Comparison of ENCODE assay signal across 19 mouse cellular contexts in the genomic region with DNA sequence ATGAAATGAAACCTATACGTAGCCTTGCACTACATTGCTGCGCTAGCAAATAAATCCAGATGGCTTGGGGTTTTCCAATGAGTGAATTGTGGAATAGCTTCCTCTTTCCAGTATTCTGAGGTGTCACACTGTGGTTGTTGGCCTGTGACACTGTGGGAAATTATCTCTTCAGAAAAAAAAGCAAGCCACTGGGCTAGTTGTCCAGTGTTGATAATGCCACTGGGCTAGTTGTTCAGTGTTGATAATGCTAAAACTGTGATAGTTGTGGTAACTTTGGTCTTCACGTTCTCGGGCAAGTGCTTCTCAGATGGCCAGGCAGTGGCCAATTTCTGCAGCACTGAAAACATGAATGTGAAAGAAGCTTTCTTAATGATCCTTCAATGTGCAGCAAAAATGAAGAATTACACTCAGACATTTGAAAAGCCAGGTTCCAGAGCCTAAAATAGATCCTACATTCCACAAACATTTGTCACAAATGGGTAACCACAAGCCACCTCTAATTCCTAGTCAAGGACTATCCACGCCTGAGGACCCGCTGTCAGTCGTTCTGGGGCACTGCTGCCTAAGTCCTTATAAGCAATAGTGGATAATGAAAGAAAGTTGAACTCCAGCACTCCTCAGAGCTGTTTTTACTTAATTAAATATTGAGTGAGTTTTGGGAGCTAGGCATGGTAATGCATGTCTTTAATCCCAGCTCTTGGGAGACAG.
DNase-seq lines count a peak whose midpoint lies in the region; ATAC-seq and TF ChIP-seq lines count a peak whose summit lies in the region.
"Had no signal": no experiment of that assay in that cellular context is flagged by ENCODE, and none has a peak within 500 bp of the region (broad histone marks: within the 10 kb centered on the region; RNA-seq: fewer than 3 reads in every experiment).

No protein-coding gene starts in this region.

- no peaks in the 10 kb centered on the region for H3K9me3 ChIP-seq in heart, embryonic 11.5 days (replicated peaks; ENCODE audit: control insufficient read depth, low read length)
- no peaks in the 10 kb centered on the region for H3K9me3 ChIP-seq in MEL (replicated peaks; ENCODE audit: insufficient read depth, low read length)
- H3K9me3 ChIP-seq in liver, embryonic 15.5 days (replicated peaks), result no peaks in the 10 kb centered on the region
- no peaks in the 10 kb centered on the region for H3K9me3 ChIP-seq in forebrain, embryonic 14.5 days (replicated peaks; ENCODE audit: control insufficient read depth, low read length)
- H3K9me3 ChIP-seq: hindbrain, embryonic 10.5 days; limb, embryonic 13.5 days; midbrain, embryonic 10.5 days; neural tube, embryonic 13.5 days had no signal

- H3K27me3 ChIP-seq in heart, embryonic 11.5 days (ENCODE audit: control insufficient read depth, insufficient read depth, low read length), result no peaks in the 10 kb centered on the region
- no peaks in the 10 kb centered on the region; a peak in 1 of 4 replicates for H3K27me3 ChIP-seq in MEL (ENCODE audit: control insufficient read depth in 1 of 2, insufficient read depth in 2 of 2, low read length in 2 of 2)
- H3K27me3 ChIP-seq in liver, embryonic 15.5 days, result no peaks in the 10 kb centered on the region
- no peaks in the 10 kb centered on the region for H3K27me3 ChIP-seq in forebrain, embryonic 14.5 days (replicated peaks; ENCODE audit: control insufficient read depth, insufficient read depth, low read length)
- H3K27me3 ChIP-seq: limb, embryonic 13.5 days; neural tube, embryonic 13.5 days had no signal

- H3K79me2 ChIP-seq in MEL (ENCODE audit: control insufficient read depth, insufficient read depth, low read length, poor library complexity), result no peaks in the 10 kb centered on the region

- 0 out of 2 replicates have a peak overlapping the region, but pooled peaks have one; percentile 15 for H3K27ac ChIP-seq in heart, embryonic 11.5 days (ENCODE audit: low read depth, low read length)
- no peak overlapping the region for H3K27ac ChIP-seq in MEL (ENCODE audit: control insufficient read depth, low read depth, low read length)
- peak overlapping the region; percentile 34 for H3K27ac ChIP-seq in liver, embryonic 15.5 days (replicated peaks)
- no peak overlapping the region for H3K27ac ChIP-seq in forebrain, embryonic 14.5 days (ENCODE audit: low read depth, low read length)
- H3K27ac ChIP-seq: heart, adult 2 months; hindbrain, embryonic 10.5 days; limb, embryonic 13.5 days; midbrain, embryonic 10.5 days; neural tube, embryonic 13.5 days had no signal

- H3K4me2 ChIP-seq in heart, embryonic 11.5 days, result peak overlapping the region; percentile 37
- H3K4me2 ChIP-seq in liver, embryonic 15.5 days, result peak overlapping the region; percentile 47
- H3K4me2 ChIP-seq in forebrain, embryonic 14.5 days (ENCODE audit: low read length), result no peak overlapping the region
- H3K4me2 ChIP-seq: limb, embryonic 13.5 days; neural tube, embryonic 13.5 days had no signal

- 62% methylated on average over 7 of the region's 7 CpGs for WGBS in heart, embryonic 11.5 days (ENCODE audit: insufficient replicate concordance)
- WGBS in liver, embryonic 15.5 days (ENCODE audit: insufficient replicate concordance), result 26% methylated on average over 7 of the region's 7 CpGs
- WGBS in forebrain, embryonic 14.5 days, result 91% methylated on average over 7 of the region's 7 CpGs

- H3K9ac ChIP-seq in heart, embryonic 11.5 days (ENCODE audit: low read depth, low read length), result no peak overlapping the region
- no peak overlapping the region for H3K9ac ChIP-seq in MEL (ENCODE audit: control insufficient read depth, low read depth, low read length, poor library complexity, severe bottlenecking)
- H3K9ac ChIP-seq in liver, embryonic 15.5 days, result 0 out of 2 replicates have a peak overlapping the region, but pooled peaks have one; percentile 1
- H3K9ac ChIP-seq in forebrain, embryonic 14.5 days (ENCODE audit: low read length), result no peak overlapping the region
- H3K9ac ChIP-seq: limb, embryonic 13.5 days; neural tube, embryonic 13.5 days had no signal

- peaks cover 17% of the 10 kb centered on the region for H3K4me1 ChIP-seq in heart, embryonic 11.5 days (ENCODE audit: control insufficient read depth, insufficient read depth, low read length)
- peaks cover 0 to 22% of the 10 kb centered on the region in 2 experiments; a peak in 3 of 4 replicates for H3K4me1 ChIP-seq in MEL (ENCODE audit: control insufficient read depth in 1 of 2, insufficient read depth in 2 of 2, low read length in 2 of 2)
- H3K4me1 ChIP-seq in liver, embryonic 15.5 days (replicated peaks), result peaks cover 56% of the 10 kb centered on the region
- peaks cover 3% of the 10 kb centered on the region; the same call in 1 of the 2 replicates for H3K4me1 ChIP-seq in forebrain, embryonic 14.5 days (ENCODE audit: control insufficient read depth, insufficient read depth, low read length)
- H3K4me1 ChIP-seq: hindbrain, embryonic 10.5 days had no signal

- peak; percentile 93 to 95 for TF ChIP-seq EP300 in MEL (IDR thresholded peaks at IDR 0.05; ENCODE audit: low read depth in 1 of 2, low read length in 2 of 2)

- TF ChIP-seq RAD21 in MEL (IDR thresholded peaks at IDR 0.05; ENCODE audit: low read depth, low read length), result no peak

- intact Hi-C loops in heart, postnatal 36 days (cut with DNase I), result no loop called here

- no peak overlapping the region for H3K4me3 ChIP-seq in heart, embryonic 11.5 days (ENCODE audit: low read depth, low read length)
- peak overlapping the region in 1 of 2 experiments; percentile 14; a peak in 1 of 4 replicates for H3K4me3 ChIP-seq in MEL (ENCODE audit: control insufficient read depth in 1 of 2, insufficient read depth in 1 of 2, low read depth in 2 of 2, low read length in 2 of 2)
- no peak overlapping the region for H3K4me3 ChIP-seq in liver, embryonic 15.5 days (replicated peaks)
- no peak overlapping the region for H3K4me3 ChIP-seq in forebrain, embryonic 14.5 days (ENCODE audit: low read depth, low read length)
- H3K4me3 ChIP-seq: heart, adult 2 months; hindbrain, embryonic 10.5 days; limb, embryonic 13.5 days; midbrain, embryonic 10.5 days; neural tube, embryonic 13.5 days had no signal

- no peak for TF ChIP-seq POLR2A in MEL (IDR thresholded peaks at IDR 0.05; ENCODE audit: control insufficient read depth in 1 of 2, insufficient read depth in 1 of 2, low read depth in 1 of 2, low read length in 2 of 2, poor library complexity in 1 of 2)

- ATAC-seq in heart, embryonic 11.5 days (replicated peaks; ENCODE audit: insufficient number of reproducible peaks, low FRiP score, low TSS enrichment), result no peak
- ATAC-seq in erythroblast, adult 5-6 weeks (replicated peaks; ENCODE audit: low FRiP score, poor library complexity, severe bottlenecking), result peak; percentile 71
- peak; percentile 74 for ATAC-seq in liver, embryonic 15.5 days (ENCODE audit: insufficient read depth)
- no peak for ATAC-seq in forebrain, embryonic 14.5 days
- ATAC-seq: inflammation-experienced regulatory T-cells, adult 6 months had no signal

- DNase-seq in heart, postnatal 36 days, result no peak
- DNase-seq in MEL (ENCODE audit: low read depth, low spot score), result peak; percentile 65
- no peak for DNase-seq in yolk sac, embryonic 10.5 days (ENCODE audit: low spot score)
- no peak for DNase-seq in cerebellum, postnatal 25 days
- no peak for DNase-seq in forebrain, embryonic 14.5 days (ENCODE audit: low spot score)
- DNase-seq: B cell, adult 2 months; heart, adult 2 months; kidney, adult 8-10 months; kidney, postnatal 36 days; layer of hippocampus, adult 9-11 months; right cerebral cortex, postnatal 25 days had no signal

- H3K36me3 ChIP-seq in heart, embryonic 11.5 days (ENCODE audit: control insufficient read depth, insufficient read depth, low read length), result no peaks in the 10 kb centered on the region
- H3K36me3 ChIP-seq in MEL (ENCODE audit: control insufficient read depth in 1 of 2, insufficient read depth in 2 of 2, low read length in 2 of 2), result peaks cover 0 to 15% of the 10 kb centered on the region in 2 experiments; a peak in 2 of 4 replicates
- no peaks in the 10 kb centered on the region for H3K36me3 ChIP-seq in liver, embryonic 15.5 days (replicated peaks)
- no peaks in the 10 kb centered on the region for H3K36me3 ChIP-seq in forebrain, embryonic 14.5 days (ENCODE audit: control insufficient read depth, insufficient read depth, low read length)
- H3K36me3 ChIP-seq: hindbrain, embryonic 10.5 days; limb, embryonic 13.5 days; midbrain, embryonic 10.5 days; neural tube, embryonic 13.5 days had no signal

- TF ChIP-seq CTCF in MEL (IDR thresholded peaks at IDR 0.05 in 2 of 3, conservative IDR thresholded peaks at IDR 0.05 in 1 of 3; ENCODE audit: control insufficient read depth in 1 of 3, insufficient read depth in 1 of 3, low read depth in 2 of 3, low read length in 3 of 3, poor library complexity in 1 of 3, severe bottlenecking in 1 of 3), result no peak

TF ChIP-seq in MEL, 35 proteins besides CTCF, POLR2A, EP300 and RAD21:
- TF ChIP-seq MYC (IDR thresholded peaks at IDR 0.05; ENCODE audit: low read depth, low read length) (0 out of 2 replicates have a peak, but pooled peaks have one; percentile 46), MYB (IDR thresholded peaks at IDR 0.05; ENCODE audit: low read depth, low read length) (no peak), TBP (IDR thresholded peaks at IDR 0.05; ENCODE audit: low read depth, low read length) (no peak), MXI1 (IDR thresholded peaks at IDR 0.05; ENCODE audit: low read depth, low read length) (no peak), E2F4 (IDR thresholded peaks at IDR 0.05; ENCODE audit: borderline replicate concordance, low read depth, low read length) (no peak), UBTF (IDR thresholded peaks at IDR 0.05; ENCODE audit: borderline replicate concordance, insufficient read depth, low read depth, low read length) (no peak), MAFK (IDR thresholded peaks at IDR 0.05; ENCODE audit: borderline replicate concordance, low read depth, low read length) (peak; percentile 82), SIN3A (IDR thresholded peaks at IDR 0.05; ENCODE audit: low read length) (peak; percentile 48; the same call in 1 of the 2 replicates), GATA1 (IDR thresholded peaks at IDR 0.05; ENCODE audit: low read depth, low read length) (peak; percentile 96), RCOR1 (IDR thresholded peaks at IDR 0.05; ENCODE audit: low read depth, low read length) (peak; percentile 93), TCF12 (IDR thresholded peaks at IDR 0.05; ENCODE audit: low read depth, low read length) (peak; percentile 96), SMC3 (IDR thresholded peaks at IDR 0.05; ENCODE audit: low read depth, low read length) (no peak), ETS1 (IDR thresholded peaks at IDR 0.05; ENCODE audit: low read depth, low read length) (peak; percentile 81), BHLHE40 (IDR thresholded peaks at IDR 0.05; ENCODE audit: borderline replicate concordance, low read depth, low read length) (peak; percentile 64; the same call in 1 of the 2 replicates), ZNF384 (IDR thresholded peaks at IDR 0.05; ENCODE audit: low read depth, low read length) (peak; percentile 94), MAX (IDR thresholded peaks at IDR 0.05; ENCODE audit: low read length) (no peak), TAL1 (IDR thresholded peaks at IDR 0.05; ENCODE audit: low read length) (peak; percentile 70), ZMIZ1 (IDR thresholded peaks at IDR 0.05; ENCODE audit: low read depth, low read length) (no peak)

Comparison
In these comparisons a context has a peak if more than half of its experiments do, and no peak if none do; other contexts are left out.
1. ATAC-seq: peak in erythroblast, adult 5-6 weeks (single experiment) and liver, embryonic 15.5 days (single experiment); none in heart, embryonic 11.5 days (single experiment) and forebrain, embryonic 14.5 days (single experiment).
2. H3K27ac ChIP-seq: peak in heart, embryonic 11.5 days (single experiment) and liver, embryonic 15.5 days (single experiment); none in MEL (single experiment) and forebrain, embryonic 14.5 days (single experiment).